Mouse (Mus musculus): ENCODE data around the gene Gng7. TPM values are rescaled to one million over a fixed set of nuclear protein-coding genes. Genes with fewer than 3 reads are reported as not detected.

Gene Gng7
- polyA plus RNA-seq, 1 experiment from 2014 or later: 11.3 TPM

DNA sequence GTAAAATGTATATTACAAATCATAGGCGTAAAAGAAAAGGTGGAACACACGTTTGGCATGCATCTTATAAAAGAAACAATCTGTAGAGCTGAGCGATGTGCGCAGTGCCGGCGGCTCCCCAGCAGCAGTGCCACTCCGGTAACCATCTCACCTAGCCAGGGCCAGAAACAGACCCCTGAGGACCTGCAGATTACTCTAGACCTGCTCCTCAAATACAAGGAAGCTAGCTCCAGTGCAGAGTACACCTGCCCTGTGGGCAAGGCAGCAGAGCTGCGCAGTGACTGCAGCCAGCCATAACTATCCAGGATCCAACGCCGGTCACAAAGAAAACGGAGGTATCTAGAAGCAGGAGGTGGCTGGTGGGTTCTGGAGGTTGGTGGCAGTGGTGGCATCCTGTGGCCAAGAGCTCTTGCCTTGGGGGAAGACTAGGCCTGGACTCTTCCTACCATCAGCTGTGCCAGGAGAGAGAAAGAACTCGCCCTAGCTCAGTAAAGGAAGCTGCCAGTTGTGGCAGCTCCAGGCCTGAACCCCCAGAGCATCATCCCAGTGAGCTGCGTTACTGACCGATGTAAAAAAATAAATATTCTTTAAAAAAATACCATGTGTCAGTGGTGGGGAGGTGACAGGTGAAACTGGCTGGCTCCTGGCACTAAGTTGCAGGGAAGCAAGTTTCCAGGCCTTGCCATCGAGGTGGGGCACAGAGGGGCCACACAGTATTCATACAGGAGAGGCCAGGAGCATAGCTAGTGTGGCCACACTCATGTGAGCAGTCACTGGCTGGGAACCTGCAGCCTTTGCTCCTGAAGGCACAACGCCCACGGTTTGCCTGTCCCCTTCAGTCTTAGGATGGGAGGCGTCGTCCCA lies 113.1 kb downstream of the Gng7 start:
- no peak for ATAC-seq (ENCODE audit: insufficient number of reproducible peaks, insufficient read depth, low FRiP score, low TSS enrichment, low read depth)
- H3K36me3 ChIP-seq: peaks cover 70% of the 10 kb centered on the region
- 88% methylated on average over 19 of the region's 19 CpGs for WGBS

DNA sequence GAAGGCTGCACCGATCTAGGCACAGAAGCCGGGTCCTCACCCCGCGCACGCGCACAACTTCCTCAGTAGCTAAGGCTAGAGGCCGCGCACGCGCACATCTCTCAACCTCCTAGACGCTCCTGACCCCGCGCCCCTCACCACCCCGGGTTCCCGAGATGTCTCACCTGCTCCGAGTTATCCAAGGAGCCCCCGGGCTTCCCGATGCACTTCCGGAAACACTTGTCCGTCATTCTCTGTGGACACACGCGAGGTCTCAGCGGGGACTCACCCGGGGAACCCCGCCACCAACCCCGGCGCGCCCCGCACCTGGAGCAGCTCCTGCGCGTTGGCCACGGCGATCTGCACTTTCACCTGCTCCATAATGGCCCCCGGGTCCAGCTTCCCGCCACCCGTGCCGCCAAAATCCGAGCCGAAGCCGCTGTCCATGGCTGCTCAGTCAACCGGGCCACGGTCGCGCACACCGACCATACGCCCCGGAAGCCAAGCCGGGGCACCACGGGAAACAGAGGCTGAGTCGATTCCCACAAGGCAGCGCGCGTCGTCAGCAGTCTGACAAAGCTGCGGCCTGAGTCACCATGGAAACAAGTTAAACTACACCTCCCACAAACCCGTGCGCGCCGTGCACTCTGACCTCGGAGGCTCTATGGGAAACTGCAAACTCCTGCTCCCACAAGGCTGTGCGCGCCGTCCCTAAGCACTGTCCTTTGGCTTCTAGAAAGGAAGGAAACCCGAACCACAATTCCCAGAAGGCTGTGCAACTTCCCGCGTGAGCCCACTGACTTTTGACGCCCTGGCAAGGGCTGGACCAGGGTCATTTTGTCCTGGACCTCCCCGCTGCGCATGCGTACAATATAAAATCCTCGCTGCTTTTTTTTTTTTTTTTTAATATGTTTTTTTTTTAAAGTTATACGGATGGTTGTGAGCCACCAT lies 114.2 kb downstream of the Gng7 start, which contains the start of gene Timm13:
Gene Timm13 (minus strand): TSS at position 652 of the 930 bp plus-strand sequence.
- peak within 1 kb of the TSS; percentile 98 for H3K4me2 ChIP-seq
- peak within 1 kb of the TSS; percentile 86 for H3K4me3 ChIP-seq
- H3K36me3 ChIP-seq: peaks cover 59% of the 10 kb centered on the region
- H3K27ac ChIP-seq: peak within 1 kb of the TSS; percentile 82
- H3K4me1 ChIP-seq: peaks cover 16% of the 10 kb centered on the region
- peak; percentile 94 for ATAC-seq (ENCODE audit: insufficient number of reproducible peaks, insufficient read depth, low FRiP score, low TSS enrichment, low read depth)
- H3K9me3 ChIP-seq: no peaks in the 10 kb centered on the region
- no peaks in the 10 kb centered on the region for H3K27me3 ChIP-seq
- peak within 1 kb of the TSS; percentile 86 for H3K9ac ChIP-seq
- WGBS: under 1% methylated on average over 72 of the region's 72 CpGs

More for the DNA sequence above, 113.1 kb downstream of the Gng7 start:
- Histone ChIP-seq H3K4me1 (peaks cover 16% of the 10 kb centered on the region), H3K9ac (peak overlapping the region; percentile 46), H3K9me3 (no peaks in the 10 kb centered on the region), H3K27ac (peak overlapping the region; percentile 73), H3K27me3 (no peaks in the 10 kb centered on the region), H3K4me3 (peak overlapping the region; percentile 86; the same call in 1 of the 2 replicates), H3K4me2 (peak overlapping the region; percentile 98)

DNA sequence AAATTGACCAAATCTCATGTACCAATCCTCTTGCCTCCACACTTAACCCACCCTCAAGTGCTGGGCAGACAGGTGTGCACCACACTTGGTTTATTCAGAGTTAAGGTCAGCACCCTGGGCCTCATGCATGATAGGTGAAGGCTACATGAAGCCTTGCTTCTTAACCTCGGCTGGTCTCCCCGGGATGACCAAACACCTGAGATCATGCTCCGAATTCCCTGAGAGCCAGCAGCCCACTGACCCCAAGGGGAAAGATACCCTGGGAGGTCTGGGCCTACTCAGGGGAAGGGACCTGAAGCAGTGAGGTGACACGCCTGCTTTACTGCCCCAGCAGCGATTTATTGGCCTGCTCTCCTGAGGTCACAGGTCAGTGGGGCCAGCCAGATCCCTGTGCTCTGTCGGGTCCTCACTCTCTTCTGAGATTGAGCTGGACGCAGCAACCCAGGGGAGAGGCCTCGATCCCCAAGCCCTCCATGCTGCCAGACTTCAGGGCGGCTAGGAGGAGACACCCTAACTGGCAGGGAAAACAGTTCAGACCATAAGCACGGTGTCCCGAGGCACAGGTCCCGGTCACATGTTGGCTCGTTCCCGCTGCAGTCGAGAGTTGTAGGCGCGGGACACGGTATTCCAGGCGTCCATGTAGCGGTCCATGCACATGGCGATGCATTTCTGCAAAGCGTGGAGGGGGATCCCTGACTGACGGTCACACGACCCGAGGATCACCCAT lies 115.0 kb downstream of the Gng7 start:
- H3K9me3 ChIP-seq: no peaks in the 10 kb centered on the region
- WGBS: 11% methylated on average over 25 of the region's 25 CpGs
- peak overlapping the region; percentile 86 for H3K4me3 ChIP-seq
- ATAC-seq (ENCODE audit: insufficient number of reproducible peaks, insufficient read depth, low FRiP score, low TSS enrichment, low read depth): no peak
- H3K9ac ChIP-seq: peak overlapping the region; percentile 86
- no peaks in the 10 kb centered on the region for H3K27me3 ChIP-seq
- H3K27ac ChIP-seq: peak overlapping the region; percentile 82; the same call in 1 of the 2 replicates
- peak overlapping the region; percentile 98 for H3K4me2 ChIP-seq
- H3K36me3 ChIP-seq: peaks cover 51% of the 10 kb centered on the region
- peaks cover 16% of the 10 kb centered on the region for H3K4me1 ChIP-seq

DNA sequence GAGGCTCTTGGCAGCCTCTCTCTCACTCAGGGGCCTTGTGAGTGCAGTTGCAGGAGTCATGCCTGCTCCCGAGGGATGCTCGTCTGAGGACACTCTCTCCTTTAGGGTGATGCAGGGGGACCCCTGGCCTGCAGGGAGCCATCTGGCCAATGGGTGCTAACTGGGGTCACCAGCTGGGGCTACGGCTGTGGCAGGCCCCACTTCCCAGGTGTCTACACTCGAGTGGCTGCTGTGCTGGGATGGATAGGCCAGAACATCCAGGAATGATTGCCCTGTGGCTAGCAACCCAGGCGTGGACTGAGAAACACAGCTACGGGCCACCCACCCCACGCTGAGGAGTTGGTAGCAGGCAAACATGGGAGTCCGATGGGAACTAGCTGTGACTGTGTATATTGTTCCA lies 115.7 kb downstream of the Gng7 start:
- Histone ChIP-seq H3K27ac (no peak overlapping the region), H3K4me2 (peak overlapping the region; percentile 98), H3K4me1 (peaks cover 16% of the 10 kb centered on the region), H3K9ac (peak overlapping the region; percentile 86; the same call in 1 of the 2 replicates), H3K9me3 (no peaks in the 10 kb centered on the region), H3K27me3 (no peaks in the 10 kb centered on the region), H3K4me3 (peak overlapping the region; percentile 86; the same call in 1 of the 2 replicates), H3K36me3 (peaks cover 44% of the 10 kb centered on the region)
- ATAC-seq (ENCODE audit: insufficient number of reproducible peaks, insufficient read depth, low FRiP score, low TSS enrichment, low read depth): no peak
- 92% methylated on average over 8 of the region's 8 CpGs for WGBS

Other genes with a start within 250 kb of the Gng7 start
- 75.6 and 78.9 TPM in 2 replicates for gene Sf3a2, start 216.7 kb downstream of the Gng7 start, polyA plus RNA-seq (2015; fragmentation: Nextera tagmentation; extraction: Ambion mirVana)
- 118 and 125 TPM in 2 replicates for gene Plekhj1, start 216.3 kb downstream of the Gng7 start, polyA plus RNA-seq (2015; fragmentation: Nextera tagmentation; extraction: Ambion mirVana)
- gene Amh, start 209.7 kb downstream of the Gng7 start, polyA plus RNA-seq (2015; fragmentation: Nextera tagmentation; extraction: Ambion mirVana): not detected in 2 replicates
- 0.76 and 2.2 TPM in 2 replicates for gene Jsrp1, start 201.4 kb downstream of the Gng7 start, polyA plus RNA-seq (2015; fragmentation: Nextera tagmentation; extraction: Ambion mirVana)
- gene Oaz1, start 188.3 kb downstream of the Gng7 start, polyA plus RNA-seq (2015; fragmentation: Nextera tagmentation; extraction: Ambion mirVana): 1,868 and 1,916 TPM in 2 replicates
- 1.9 and 2.0 TPM in 2 replicates for gene Lingo3, start 170.9 kb downstream of the Gng7 start, polyA plus RNA-seq (2015; fragmentation: Nextera tagmentation; extraction: Ambion mirVana)
- gene Lsm7, start 159.7 kb downstream of the Gng7 start, polyA plus RNA-seq (2015; fragmentation: Nextera tagmentation; extraction: Ambion mirVana): 313 and 339 TPM in 2 replicates
- gene Sppl2b, start 159.7 kb downstream of the Gng7 start, polyA plus RNA-seq (2015; fragmentation: Nextera tagmentation; extraction: Ambion mirVana): 49.3 and 54.5 TPM in 2 replicates
- gene Tmprss9, start 143.1 kb downstream of the Gng7 start, polyA plus RNA-seq (2015; fragmentation: Nextera tagmentation; extraction: Ambion mirVana): not detected in 2 replicates
- gene Timm13, start 114.0 kb downstream of the Gng7 start, polyA plus RNA-seq (2015; fragmentation: Nextera tagmentation; extraction: Ambion mirVana): 317 and 358 TPM in 2 replicates
- gene Lmnb2, start 96.7 kb downstream of the Gng7 start, polyA plus RNA-seq (2015; fragmentation: Nextera tagmentation; extraction: Ambion mirVana): 51.5 and 63.4 TPM in 2 replicates
- 29.0 and 29.9 TPM in 2 replicates for gene Gadd45b, start 84.9 kb downstream of the Gng7 start, polyA plus RNA-seq (2015; fragmentation: Nextera tagmentation; extraction: Ambion mirVana)
- 0.80 and 1.0 TPM in 2 replicates for gene Diras1, start 10.7 kb upstream of the Gng7 start, polyA plus RNA-seq (2015; fragmentation: Nextera tagmentation; extraction: Ambion mirVana)
- 22.6 and 22.7 TPM in 2 replicates for gene Slc39a3, start 22.5 kb upstream of the Gng7 start, polyA plus RNA-seq (2015; fragmentation: Nextera tagmentation; extraction: Ambion mirVana)
- 218 and 222 TPM in 2 replicates for gene Sgta, start 45.2 kb upstream of the Gng7 start, polyA plus RNA-seq (2015; fragmentation: Nextera tagmentation; extraction: Ambion mirVana)
- 58.2 and 60.9 TPM in 2 replicates for gene Thop1, start 55.1 kb upstream of the Gng7 start, polyA plus RNA-seq (2015; fragmentation: Nextera tagmentation; extraction: Ambion mirVana)
- 0.53 and 1.5 TPM in 2 replicates for gene Creb3l3, start 83.9 kb upstream of the Gng7 start, polyA plus RNA-seq (2015; fragmentation: Nextera tagmentation; extraction: Ambion mirVana)
- 196 and 213 TPM in 2 replicates for gene Map2k2, start 91.0 kb upstream of the Gng7 start, polyA plus RNA-seq (2015; fragmentation: Nextera tagmentation; extraction: Ambion mirVana)
- 27.0 and 27.9 TPM in 2 replicates for gene Zbtb7a, start 120.3 kb upstream of the Gng7 start, polyA plus RNA-seq (2015; fragmentation: Nextera tagmentation; extraction: Ambion mirVana)
- 58.1 and 60.9 TPM in 2 replicates for gene Pias4, start 153.0 kb upstream of the Gng7 start, polyA plus RNA-seq (2015; fragmentation: Nextera tagmentation; extraction: Ambion mirVana)
- gene Eef2, start 161.7 kb upstream of the Gng7 start, polyA plus RNA-seq (2015; fragmentation: Nextera tagmentation; extraction: Ambion mirVana): 622 and 633 TPM in 2 replicates
- 57.1 and 60.1 TPM in 2 replicates for gene Dapk3, start 168.1 kb upstream of the Gng7 start, polyA plus RNA-seq (2015; fragmentation: Nextera tagmentation; extraction: Ambion mirVana)
- not detected in 2 replicates for gene 4930442H23Rik, start 168.9 kb upstream of the Gng7 start, polyA plus RNA-seq (2015; fragmentation: Nextera tagmentation; extraction: Ambion mirVana)
- gene Nmrk2, start 187.1 kb upstream of the Gng7 start, polyA plus RNA-seq (2015; fragmentation: Nextera tagmentation; extraction: Ambion mirVana): not detected in 2 replicates
- gene Atcay, start 215.9 kb upstream of the Gng7 start, polyA plus RNA-seq (2015; fragmentation: Nextera tagmentation; extraction: Ambion mirVana): 1.3 and 1.8 TPM in 2 replicates
- 11.8 and 12.0 TPM in 2 replicates for gene Zfr2, start 218.2 kb upstream of the Gng7 start, polyA plus RNA-seq (2015; fragmentation: Nextera tagmentation; extraction: Ambion mirVana)
- gene Matk, start 238.0 kb upstream of the Gng7 start, polyA plus RNA-seq (2015; fragmentation: Nextera tagmentation; extraction: Ambion mirVana): 7.0 and 7.4 TPM in 2 replicates